Mouse (Mus musculus) bone marrow, adult 2 months (tissue): ENCODE results near the gene Sept9. TPM values are rescaled to one million over a fixed set of nuclear protein-coding genes. Genes with fewer than 3 reads are reported as not detected.

Experiments
- H3K27ac ChIP-seq: fragments of 200-500 bp; 2 replicates; pipeline ENCODE4 v1.5.1; 2012; ENCODE audit warnings: low read depth, mild to moderate bottlenecking, control low read depth, inconsistent platforms, low read length; ENCODE audit not compliant: control insufficient read depth, poor library complexity, insufficient read depth
- H3K4me1 ChIP-seq: fragments of 200-500 bp; 2 replicates; pipeline ENCODE4 v1.6.1; 2011; ENCODE audit warnings: low read length; ENCODE audit not compliant: control insufficient read depth, insufficient read depth
- H3K4me3 ChIP-seq: fragments of 200-500 bp; replicated peaks from 2 replicates; pipeline ENCODE3; 2011; ENCODE audit warnings: mild to moderate bottlenecking, low read depth, low read length, control low read depth; ENCODE audit not compliant: control insufficient read depth
- CTCF ChIP-seq: fragments of 200-500 bp; IDR thresholded peaks from 2 replicates; pipeline ENCODE4 v1.5.1; 2011; ENCODE audit warnings: low read length, control low read depth; ENCODE audit not compliant: control insufficient read depth, insufficient read depth
- POLR2A ChIP-seq: fragments of 200-500 bp; IDR thresholded peaks from 2 replicates; pipeline ENCODE4 v1.6.1; 2011; ENCODE audit warnings: low read depth, mild to moderate bottlenecking, control low read depth, low read length, borderline replicate concordance; ENCODE audit not compliant: control insufficient read depth
- WGBS: fragments of 180-500 bp; shearing (Covaris S2); methylation state at CpG from one replicate; pipeline ENCODE4 v1.1.7; 2018; 5-methylcytosine and 5-hydroxymethylcytosine counted together
- polyA plus RNA-seq: library from polyadenylated mRNA; stranded (reverse); fragments of >200 nt; gene quantifications from 2 replicates; pipeline ENCODE4 v1.2.4, GENCODE M21; 2011; ENCODE audit warnings: low replicate concordance; ENCODE audit not compliant: missing spikeins, insufficient read depth, insufficient read length

Gene Sept9
- polyA plus RNA-seq, 1 experiment, result 51.6 TPM

GRCm38 (mm10) chr11:117255108-117255489 is 55.6 kb downstream of the Sept9 start:
- Histone ChIP-seq H3K4me3 (no peak overlapping the region), H3K4me1 (peaks cover 6% of the 10 kb centered on the region; the same call in 1 of the 2 replicates), H3K27ac (no peak overlapping the region)
- 81% methylated on average over 3 of the region's 3 CpGs for WGBS
- no peak for TF ChIP-seq POLR2A
- TF ChIP-seq CTCF, result no peak

GRCm38 (mm10) chr11:117256088-117256487 is 56.6 kb downstream of the Sept9 start:
- H3K27ac ChIP-seq, result no peak overlapping the region
- 88% methylated on average over 9 of the region's 9 CpGs for WGBS

GRCm38 (mm10) chr11:117256840-117257239 is 57.4 kb downstream of the Sept9 start:
- H3K4me1 ChIP-seq, result peaks cover 1% of the 10 kb centered on the region; the same call in 1 of the 2 replicates
- TF ChIP-seq CTCF (no peak), POLR2A (no peak)
- H3K4me3 ChIP-seq, result no peak overlapping the region
- no peak overlapping the region for H3K27ac ChIP-seq
- WGBS, result 87% methylated on average over 6 of the region's 6 CpGs

More at GRCm38 (mm10) chr11:117256088-117256487, 56.6 kb downstream of the Sept9 start:
- no peak overlapping the region for H3K4me3 ChIP-seq
- TF ChIP-seq CTCF, result no peak
- no peak for TF ChIP-seq POLR2A
- peaks cover 2% of the 10 kb centered on the region; the same call in 1 of the 2 replicates for H3K4me1 ChIP-seq

- TF ChIP-seq CTCF, result no peak
- TF ChIP-seq POLR2A, result no peak
- no peaks in the 10 kb centered on the region; the same call in 1 of the 2 replicates for H3K4me1 ChIP-seq
- H3K27ac ChIP-seq, result no peak overlapping the region
- H3K4me3 ChIP-seq, result no peak overlapping the region
- WGBS, result 74% methylated on average over 1 of the region's 1 CpGs
These were observed 57.8 kb downstream of the Sept9 start for GRCm38 (mm10) chr11:117257266-117257665.

GRCm38 (mm10) chr11:117257842-117258241 is 58.4 kb downstream of the Sept9 start:
- H3K27ac ChIP-seq, result no peak overlapping the region
- no peak overlapping the region for H3K4me3 ChIP-seq
- no peak for TF ChIP-seq POLR2A
- no peaks in the 10 kb centered on the region; the same call in 1 of the 2 replicates for H3K4me1 ChIP-seq

- WGBS, result 47% methylated on average over 9 of the region's 9 CpGs
- no peak overlapping the region for H3K4me3 ChIP-seq
- TF ChIP-seq POLR2A (no peak), CTCF (no peak)
- H3K4me1 ChIP-seq, result no peaks in the 10 kb centered on the region; the same call in 1 of the 2 replicates
- H3K27ac ChIP-seq, result no peak overlapping the region
These were observed 59.9 kb downstream of the Sept9 start for GRCm38 (mm10) chr11:117259178-117259960.

GRCm38 (mm10) chr11:117260631-117261030 is 61.2 kb downstream of the Sept9 start:
- Histone ChIP-seq H3K4me3 (no peak overlapping the region), H3K4me1 (no peaks in the 10 kb centered on the region; the same call in 1 of the 2 replicates), H3K27ac (no peak overlapping the region)
- no peak for TF ChIP-seq POLR2A
- 34% methylated on average over 9 of the region's 9 CpGs for WGBS

- TF ChIP-seq POLR2A, result no peak
- no peak for TF ChIP-seq CTCF
- WGBS, result 45% methylated on average over 9 of the region's 9 CpGs
- Histone ChIP-seq H3K4me1 (no peaks in the 10 kb centered on the region; the same call in 1 of the 2 replicates), H3K4me3 (no peak overlapping the region), H3K27ac (no peak overlapping the region)
These were observed 63.8 kb downstream of the Sept9 start for GRCm38 (mm10) chr11:117263096-117263808.
